Mouse (Mus musculus) liver, adult 2 months (tissue): ENCODE results near the gene Tmc1.

Experiments used
- CTCF ChIP-seq: fragments of 200-500 bp; IDR thresholded peaks from 2 replicates; pipeline ENCODE4 v1.5.1; 2011; ENCODE audit warnings: low read depth, low read length, control low read depth
- POLR2A ChIP-seq: fragments of 200-500 bp; IDR thresholded peaks from 2 replicates; pipeline ENCODE4 v1.6.1; 2011; ENCODE audit warnings: low read length, control low read depth; ENCODE audit not compliant: insufficient read depth; ENCODE audit errors: extremely low read depth

- TF ChIP-seq POLR2A (no peak), CTCF (no peak)
These were observed 105.1 kb downstream of the Tmc1 start for GRCm38 (mm10) chr19:20848906-20849305.
